Mouse (Mus musculus) intestine, embryonic 14.5 days (tissue): ENCODE results near the gene Tmem126b. TPM values are rescaled to one million over a fixed set of nuclear protein-coding genes. Genes with fewer than 3 reads are reported as not detected.

Source experiments
- ATAC-seq: fragments of 200-750 bp; cut with Nextera tagmentation; replicated peaks from 2 replicates; pipeline ENCODE4 v1.8.0; 2017; ENCODE audit warnings: low read depth, moderate number of reproducible peaks, moderate TSS enrichment, moderate library complexity; ENCODE audit not compliant: low FRiP score, low TSS enrichment
- DNase-seq: peaks from one replicate; pipeline ENCODE4 v3.0.0-alpha.2; 2018; ENCODE audit warnings: low spot score
- H3K27ac ChIP-seq: fragments of 300-500 bp; sonication (generic); 2 replicates; pipeline ENCODE4 v1.5.1; 2014; ENCODE audit warnings: low read depth, mild to moderate bottlenecking, control low read depth
- H3K27me3 ChIP-seq: fragments of 300-500 bp; sonication (generic); replicated peaks from 2 replicates; pipeline ENCODE4 v1.6.1; 2014; ENCODE audit warnings: low read length, control low read depth; ENCODE audit not compliant: control insufficient read depth, insufficient read depth
- H3K36me3 ChIP-seq: fragments of 300-500 bp; sonication (generic); 2 replicates; pipeline ENCODE4 v1.6.1; 2014; ENCODE audit warnings: low read length, control low read depth; ENCODE audit not compliant: control insufficient read depth, insufficient read depth
- H3K4me1 ChIP-seq: fragments of 300-500 bp; sonication (generic); replicated peaks from 2 replicates; pipeline ENCODE4 v1.6.1; 2014; ENCODE audit warnings: low read length, control low read depth, mixed read lengths; ENCODE audit not compliant: control insufficient read depth, insufficient read depth
- H3K4me2 ChIP-seq: fragments of 300-500 bp; sonication (generic); 2 replicates; pipeline ENCODE4 v1.6.1; 2014; ENCODE audit warnings: low read length
- H3K4me3 ChIP-seq: fragments of 300-500 bp; sonication (generic); 2 replicates; pipeline ENCODE4 v1.5.1; 2014; ENCODE audit warnings: low read depth, low read length, control low read depth, mixed read lengths
- H3K9ac ChIP-seq: fragments of 300-500 bp; sonication (generic); 2 replicates; pipeline ENCODE4 v1.6.1; 2014; ENCODE audit warnings: mild to moderate bottlenecking, low read length
- H3K9me3 ChIP-seq: fragments of 300-500 bp; sonication (generic); 2 replicates; pipeline ENCODE4 v1.6.1; 2016; ENCODE audit warnings: low read length, control low read depth; ENCODE audit not compliant: control insufficient read depth
- WGBS: fragments of 180-500 bp; shearing (Covaris S2); extraction: QIAGEN DNeasy Blood & Tissue Kit; methylation state at CpG from one replicate; pipeline ENCODE4 v1.1.7; 2014; 5-methylcytosine and 5-hydroxymethylcytosine counted together
- polyA plus RNA-seq: library from polyadenylated mRNA; unstranded; fragments of >200 nt; fragmentation: Nextera tagmentation; extraction: Ambion mirVana; gene quantifications from 2 replicates; pipeline ENCODE4 v1.2.1, GENCODE M21; 2014

The Tmem126b gene
- polyA plus RNA-seq, 1 experiment from 2014 or later, result 29.1 TPM

- Histone ChIP-seq H3K4me3 (no peak overlapping the region), H3K36me3 (no peaks in the 10 kb centered on the region), H3K27ac (no peak overlapping the region), H3K9ac (no peak overlapping the region), H3K27me3 (no peaks in the 10 kb centered on the region), H3K9me3 (no peaks in the 10 kb centered on the region), H3K4me1 (peaks cover 8% of the 10 kb centered on the region), H3K4me2 (no peak overlapping the region)
- 46% methylated on average over 10 of the region's 10 CpGs for WGBS
- no peak for DNase-seq
- ATAC-seq, result no peak
Measured at GRCm38 (mm10) chr7:90460330-90460729, 15.5 kb downstream of the Tmem126b start.

GRCm38 (mm10) chr7:90457517-90457916, 18.3 kb downstream of the Tmem126b start:
- WGBS, result 16% methylated on average over 10 of the region's 10 CpGs
- peak; percentile 48 for ATAC-seq
- no peaks in the 10 kb centered on the region for H3K27me3 ChIP-seq
- no peak for DNase-seq
- peak overlapping the region; percentile 72 for H3K4me2 ChIP-seq
- peak overlapping the region; percentile 84 for H3K27ac ChIP-seq
- peak overlapping the region; percentile 70 for H3K9ac ChIP-seq
- peak overlapping the region; percentile 53 for H3K4me3 ChIP-seq
- H3K36me3 ChIP-seq, result peaks cover 21% of the 10 kb centered on the region
- H3K9me3 ChIP-seq, result no peaks in the 10 kb centered on the region
- peaks cover 8% of the 10 kb centered on the region for H3K4me1 ChIP-seq

- Histone ChIP-seq H3K4me1 (peaks cover 8% of the 10 kb centered on the region), H3K4me3 (peak within 1 kb of the TSS; percentile 53), H3K4me2 (peak within 1 kb of the TSS; percentile 72), H3K27ac (peak within 1 kb of the TSS; percentile 84), H3K27me3 (no peaks in the 10 kb centered on the region), H3K9ac (peak within 1 kb of the TSS; percentile 70), H3K9me3 (no peaks in the 10 kb centered on the region), H3K36me3 (peaks cover 25% of the 10 kb centered on the region)
- ATAC-seq (peak; percentile 95), DNase-seq (peak; percentile 92)
- WGBS, result under 1% methylated on average over 41 of the region's 41 CpGs
Measured at GRCm38 (mm10) chr7:90456845-90457468, 18.8 kb downstream of the Tmem126b start, which contains the start of gene Tmem126a. TSS of gene Tmem126a (minus strand) at chr7:90457229.

- peak overlapping the region; percentile 53 for H3K4me3 ChIP-seq
- H3K27ac ChIP-seq, result peak overlapping the region; percentile 84
- no peaks in the 10 kb centered on the region for H3K27me3 ChIP-seq
- H3K9me3 ChIP-seq, result no peaks in the 10 kb centered on the region
- H3K4me1 ChIP-seq, result peaks cover 8% of the 10 kb centered on the region
- WGBS, result 28% methylated on average over 7 of the region's 7 CpGs
- DNase-seq, result no peak
- no peak for ATAC-seq
- H3K4me2 ChIP-seq, result peak overlapping the region; percentile 72
- H3K36me3 ChIP-seq, result peaks cover 32% of the 10 kb centered on the region
- peak overlapping the region; percentile 70 for H3K9ac ChIP-seq
Measured at GRCm38 (mm10) chr7:90456149-90456844, 19.5 kb downstream of the Tmem126b start.

- Histone ChIP-seq H3K4me2 (peak overlapping the region; percentile 98), H3K9me3 (no peaks in the 10 kb centered on the region), H3K4me1 (0 out of 2 replicates have a peak, but pooled peaks cover 3% of the 10 kb centered on the region), H3K9ac (peak overlapping the region; percentile 96), H3K36me3 (peaks cover 25% of the 10 kb centered on the region), H3K27me3 (no peaks in the 10 kb centered on the region), H3K27ac (no peak overlapping the region), H3K4me3 (peak overlapping the region; percentile 100)
- 0% methylated on average over 6 of the region's 6 CpGs for WGBS
- no peak for DNase-seq
- no peak for ATAC-seq
Measured at GRCm38 (mm10) chr7:90444206-90444605, 31.6 kb downstream of the Tmem126b start.

GRCm38 (mm10) chr7:90443101-90444091, 32.4 kb downstream of the Tmem126b start:
- H3K9me3 ChIP-seq, result no peaks in the 10 kb centered on the region

GRCm38 (mm10) chr7:90442518-90443080, 33.2 kb downstream of the Tmem126b start, which contains the start of gene Crebzf:
TSS of gene Crebzf (plus strand) at chr7:90442729.
- H3K4me1 ChIP-seq, result 0 out of 2 replicates have a peak, but pooled peaks cover 3% of the 10 kb centered on the region
- ATAC-seq (peak; percentile 95), DNase-seq (peak; percentile 97)
- H3K9ac ChIP-seq, result peak within 1 kb of the TSS; percentile 96
- WGBS, result under 1% methylated on average over 48 of the region's 54 CpGs
- peak within 1 kb of the TSS; percentile 100 for H3K4me3 ChIP-seq
- peak within 1 kb of the TSS; percentile 98 for H3K4me2 ChIP-seq
- H3K27me3 ChIP-seq, result no peaks in the 10 kb centered on the region
- peak within 1 kb of the TSS; percentile 99 for H3K27ac ChIP-seq
- H3K9me3 ChIP-seq, result no peaks in the 10 kb centered on the region
- peaks cover 10% of the 10 kb centered on the region for H3K36me3 ChIP-seq

More at GRCm38 (mm10) chr7:90443101-90444091, 32.4 kb downstream of the Tmem126b start:
- Histone ChIP-seq H3K36me3 (peaks cover 18% of the 10 kb centered on the region), H3K4me1 (0 out of 2 replicates have a peak, but pooled peaks cover 3% of the 10 kb centered on the region), H3K4me3 (peak overlapping the region; percentile 100), H3K4me2 (peak overlapping the region; percentile 98), H3K9ac (peak overlapping the region; percentile 96), H3K27me3 (no peaks in the 10 kb centered on the region), H3K27ac (peak overlapping the region; percentile 99)
- WGBS, result under 1% methylated on average over 112 of the region's 123 CpGs
- ATAC-seq, result peak; percentile 63
- peak; percentile 87 for DNase-seq
